Mouse (Mus musculus) left cerebral cortex, postnatal 14 days (tissue): ENCODE measurements around the gene Snrnp27. TPM values are rescaled to one million over a fixed set of nuclear protein-coding genes. Genes with fewer than 3 reads are reported as not detected.

ENCODE experiments used
- DNase-seq, 2 experiments: peaks; one replicate each; pipeline ENCODE4 v3.0.0; 2021 to 2022; ENCODE audit warnings: low spot score in 2 of 2, mixed read lengths in 1 of 2
- intact Hi-C: fragments of 180-260 bp; cut with DNase I; formaldehyde crosslinking; loops from one replicate; pipeline ENCODE4 v1.15.1; 2025
- total RNA-seq, 2 experiments: library from RNA; stranded (reverse); gene quantifications; 2 replicates each; pipeline ENCODE4 v1.2.3; 2021

Snrnp27 gene
- total RNA-seq, 2 experiments from 2014 or later: 53.0 to 54.2 TPM

DNA sequence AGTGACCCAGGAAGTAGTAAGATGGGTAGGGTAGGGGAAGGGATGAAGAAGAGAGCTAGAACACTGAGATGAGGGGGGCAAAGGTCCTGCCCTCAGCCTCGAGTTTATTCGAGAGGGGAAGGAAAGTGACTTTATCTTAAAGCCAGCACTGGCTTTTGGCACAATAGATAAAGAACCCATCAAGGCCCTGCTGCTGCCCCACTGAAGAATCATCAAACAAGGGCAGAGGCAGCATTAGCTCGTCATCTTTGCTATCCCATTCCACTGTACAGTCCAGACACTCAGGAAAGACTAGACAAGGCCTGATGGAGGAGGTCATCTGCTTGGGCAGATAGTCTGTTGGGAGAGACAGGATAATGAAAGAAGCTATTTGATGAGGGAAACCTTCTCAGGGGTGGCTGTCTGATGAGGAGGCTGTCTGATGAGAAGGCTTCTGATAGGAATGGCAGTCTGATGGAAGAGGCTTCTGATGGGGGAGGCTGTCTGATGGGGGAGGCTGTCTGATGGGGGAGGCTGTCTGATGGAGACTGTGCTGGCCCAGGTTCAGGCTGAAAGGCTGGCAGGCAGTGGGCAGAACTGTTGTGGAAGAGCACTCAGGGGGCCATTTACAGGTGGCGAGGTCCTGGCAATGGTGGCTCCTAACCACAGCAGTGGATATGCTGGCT is 47.0 kb downstream of the Snrnp27 start:
- intact Hi-C loops: loop anchor here (5.0 kb wide), 1 partner anchor 40 kb away; no protein-coding TSS in a partner anchor
- DNase-seq: no peak

DNA sequence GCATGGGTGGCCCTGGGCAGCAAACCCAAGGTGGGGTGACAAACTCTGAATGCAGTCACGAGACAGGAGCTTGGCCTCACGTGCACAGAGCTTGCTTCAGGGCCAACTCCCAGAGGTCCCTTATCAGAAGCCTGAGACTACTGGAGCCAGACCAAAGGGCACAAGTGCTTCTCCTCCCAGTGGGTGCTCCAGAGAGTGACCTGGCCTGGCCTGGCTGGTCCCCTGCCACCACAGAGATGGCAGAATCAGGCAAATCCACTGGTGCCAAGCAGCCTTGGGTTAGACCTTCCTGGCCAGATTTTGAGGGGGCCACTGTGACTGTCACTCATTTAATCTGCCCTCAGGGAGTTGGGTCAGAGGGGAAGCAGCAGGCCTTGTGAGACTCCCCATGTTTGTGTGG is 47.8 kb downstream of the Snrnp27 start:
- intact Hi-C loops: loop anchor here (5.0 kb wide), 1 partner anchor 39 kb away; no protein-coding TSS in a partner anchor

DNA sequence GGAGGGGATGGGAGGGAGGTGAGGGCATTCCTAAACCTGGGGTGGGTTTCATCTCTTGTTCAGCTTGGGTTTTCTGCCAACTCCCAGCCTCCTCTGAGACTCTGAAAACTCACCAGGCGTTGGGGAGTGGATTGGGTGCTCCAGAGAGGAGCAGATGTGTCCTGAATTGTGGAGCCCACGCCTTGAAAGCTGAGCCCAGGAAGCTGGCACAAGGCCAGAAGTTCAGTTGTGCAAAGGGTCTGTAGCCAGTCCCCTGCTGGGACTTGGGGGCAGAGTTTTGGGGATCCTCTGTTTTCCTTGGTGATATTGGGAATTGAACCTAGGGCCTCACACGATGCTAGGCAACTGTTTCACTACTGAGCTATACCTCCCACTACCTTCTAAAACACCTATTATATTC is 54.2 kb downstream of the Snrnp27 start:
- intact Hi-C loops: no loop called here

More for the DNA sequence above, 47.8 kb downstream of the Snrnp27 start:
- no peak for DNase-seq

DNA sequence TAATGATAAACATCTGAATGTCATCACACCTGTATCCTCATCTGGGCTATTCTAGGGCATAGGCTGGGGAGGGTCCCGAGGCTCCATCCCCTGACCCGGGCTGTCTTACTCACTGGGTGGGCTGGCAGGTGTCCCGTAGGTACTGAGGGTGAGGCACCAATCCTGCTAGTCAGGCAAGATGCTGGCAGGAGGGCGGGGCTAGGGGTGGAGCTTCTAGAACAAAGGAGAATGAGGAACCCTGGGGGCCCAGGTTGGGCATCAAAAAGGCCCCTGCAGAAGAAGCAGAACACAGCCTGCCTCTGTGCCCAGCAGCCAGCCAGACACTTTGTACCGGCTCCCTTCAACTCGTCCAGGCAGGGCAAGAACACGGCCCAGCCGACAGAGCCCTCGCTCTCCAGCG is 56.4 kb downstream of the Snrnp27 start, which contains the start of gene Asprv1:
Gene Asprv1 (plus strand): TSS at position 219 of the 400 bp plus-strand sequence.
- intact Hi-C loops: no loop called here

More for the DNA sequence above, 54.2 kb downstream of the Snrnp27 start:
- DNase-seq: no peak

More for the DNA sequence above, 56.4 kb downstream of the Snrnp27 start, which contains the start of gene Asprv1:
- no peak for DNase-seq

Other genes starting within 250 kb of the Snrnp27 start
- gene C87436, start 246.1 kb downstream of the Snrnp27 start, total RNA-seq: 10 to 100 TPM; 13.7 to 14.3 TPM
- gene Pcbp1, start 158.2 kb downstream of the Snrnp27 start, total RNA-seq: 100 to 1,000 TPM; 182 to 190 TPM
- gene Asprv1, start 56.4 kb downstream of the Snrnp27 start, total RNA-seq: 1 to 10 TPM; 1.5 to 1.7 TPM
- 10 to 100 TPM; 21.5 to 21.6 TPM for gene Mxd1, start 15.4 kb downstream of the Snrnp27 start, total RNA-seq
- gene Gmcl1, start 48.9 kb upstream of the Snrnp27 start, total RNA-seq: 10 to 100 TPM; 32.6 to 34.0 TPM
- gene Anxa4, start 109.1 kb upstream of the Snrnp27 start, total RNA-seq: 1 to 10 TPM; 4.2 to 4.9 TPM
- gene Aak1, start 165.0 kb upstream of the Snrnp27 start, total RNA-seq: 100 to 1,000 TPM; 351 to 380 TPM